In genomic region chr3:78594305-78594704, GRCm38 (mm10) we compare ENCODE assay signal across 16 mouse cellular contexts.
DNase-seq lines count a peak whose midpoint lies in the region; ATAC-seq lines count a peak whose summit lies in the region.
"Had no signal": no experiment of that assay in that cellular context is flagged by ENCODE, and none has a peak within 500 bp of the region (broad histone marks: within the 10 kb centered on the region; RNA-seq: fewer than 3 reads in every experiment).

No protein-coding gene starts in this region.

- no peak for DNase-seq in forebrain, embryonic 14.5 days (ENCODE audit: low spot score)
- DNase-seq in hindbrain, embryonic 11.5 days (ENCODE audit: low spot score) = no peak
- peak; percentile 10 for DNase-seq in embryonic facial prominence, embryonic 10.5 days (ENCODE audit: low spot score)
- no peak for DNase-seq in limb, embryonic 11.5 days (ENCODE audit: low spot score)
- DNase-seq in cerebellum, adult 11 months = no peak
- DNase-seq: cerebellum, adult 11-12 months; heart, postnatal 14 days; kidney, postnatal 14 days; left cerebral cortex, postnatal 4 days; lung, adult 2 months; right cerebral cortex, postnatal 4 days had no signal

- H3K9me3 ChIP-seq in forebrain, embryonic 14.5 days (replicated peaks; ENCODE audit: control insufficient read depth, low read length) = no peaks in the 10 kb centered on the region
- no peaks in the 10 kb centered on the region for H3K9me3 ChIP-seq in forebrain, embryonic 12.5 days
- H3K9me3 ChIP-seq in hindbrain, embryonic 11.5 days (ENCODE audit: control insufficient read depth, low read length) = no peaks in the 10 kb centered on the region
- no peaks in the 10 kb centered on the region for H3K9me3 ChIP-seq in hindbrain, embryonic 16.5 days (ENCODE audit: control insufficient read depth, low read length)
- H3K9me3 ChIP-seq in embryonic facial prominence, embryonic 10.5 days = no peaks in the 10 kb centered on the region
- no peaks in the 10 kb centered on the region for H3K9me3 ChIP-seq in limb, embryonic 11.5 days (ENCODE audit: control insufficient read depth, low read length)
- no peaks in the 10 kb centered on the region for H3K9me3 ChIP-seq in intestine, embryonic 15.5 days

- H3K4me1 ChIP-seq in forebrain, embryonic 14.5 days (ENCODE audit: control insufficient read depth, insufficient read depth, low read length) = no peaks in the 10 kb centered on the region; the same call in 1 of the 2 replicates
- peaks cover 7% of the 10 kb centered on the region; the same call in 1 of the 2 replicates for H3K4me1 ChIP-seq in forebrain, embryonic 12.5 days
- no peaks in the 10 kb centered on the region for H3K4me1 ChIP-seq in hindbrain, embryonic 11.5 days (replicated peaks; ENCODE audit: control insufficient read depth, insufficient read depth, low read length)
- H3K4me1 ChIP-seq in hindbrain, embryonic 16.5 days (ENCODE audit: control insufficient read depth, insufficient read depth, low read depth, low read length) = peaks cover 5% of the 10 kb centered on the region
- peaks cover 14% of the 10 kb centered on the region for H3K4me1 ChIP-seq in embryonic facial prominence, embryonic 10.5 days
- H3K4me1 ChIP-seq in limb, embryonic 11.5 days (ENCODE audit: control insufficient read depth, insufficient read depth, low read length) = no peaks in the 10 kb centered on the region
- H3K4me1 ChIP-seq in intestine, embryonic 15.5 days (replicated peaks) = no peaks in the 10 kb centered on the region

- WGBS in forebrain, embryonic 14.5 days = 83% methylated on average over 11 of the region's 11 CpGs
- WGBS in forebrain, embryonic 12.5 days = 77% methylated on average over 11 of the region's 11 CpGs
- WGBS in hindbrain, embryonic 11.5 days = 69% methylated on average over 11 of the region's 11 CpGs
- 62% methylated on average over 11 of the region's 11 CpGs for WGBS in hindbrain, embryonic 16.5 days
- WGBS in embryonic facial prominence, embryonic 10.5 days = 61% methylated on average over 11 of the region's 11 CpGs
- 53% methylated on average over 11 of the region's 11 CpGs for WGBS in limb, embryonic 11.5 days
- WGBS in intestine, embryonic 15.5 days = 73% methylated on average over 11 of the region's 11 CpGs

- H3K36me3 ChIP-seq in forebrain, embryonic 14.5 days (ENCODE audit: control insufficient read depth, insufficient read depth, low read length) = no peaks in the 10 kb centered on the region
- no peaks in the 10 kb centered on the region for H3K36me3 ChIP-seq in forebrain, embryonic 12.5 days (replicated peaks)
- no peaks in the 10 kb centered on the region for H3K36me3 ChIP-seq in hindbrain, embryonic 11.5 days (ENCODE audit: control insufficient read depth, insufficient read depth, low read length)
- no peaks in the 10 kb centered on the region for H3K36me3 ChIP-seq in hindbrain, embryonic 16.5 days (ENCODE audit: control insufficient read depth, insufficient read depth, low read length)
- no peaks in the 10 kb centered on the region for H3K36me3 ChIP-seq in embryonic facial prominence, embryonic 10.5 days (replicated peaks)
- H3K36me3 ChIP-seq in limb, embryonic 11.5 days (ENCODE audit: control insufficient read depth, insufficient read depth, low read length) = no peaks in the 10 kb centered on the region
- H3K36me3 ChIP-seq in intestine, embryonic 15.5 days = no peaks in the 10 kb centered on the region

- ATAC-seq in forebrain, embryonic 14.5 days = peak; percentile 34; the same call in 1 of the 2 replicates
- ATAC-seq in forebrain, embryonic 12.5 days (ENCODE audit: low FRiP score) = no peak
- ATAC-seq in hindbrain, embryonic 11.5 days (ENCODE audit: low FRiP score) = peak; percentile 43; the same call in 1 of the 2 replicates
- no peak for ATAC-seq in hindbrain, embryonic 16.5 days
- ATAC-seq in limb, embryonic 11.5 days (ENCODE audit: insufficient number of reproducible peaks, low FRiP score, low TSS enrichment, low read depth) = peak; percentile 33; the same call in 1 of the 2 replicates
- ATAC-seq in intestine, embryonic 15.5 days = no peak
- ATAC-seq: Patski had no signal

- H3K27ac ChIP-seq in forebrain, embryonic 14.5 days (ENCODE audit: low read depth, low read length) = no peak overlapping the region
- H3K27ac ChIP-seq in forebrain, embryonic 12.5 days = no peak overlapping the region
- H3K27ac ChIP-seq in hindbrain, embryonic 11.5 days (ENCODE audit: low read depth, low read length) = no peak overlapping the region
- no peak overlapping the region for H3K27ac ChIP-seq in hindbrain, embryonic 16.5 days (ENCODE audit: low read depth, low read length)
- H3K27ac ChIP-seq in embryonic facial prominence, embryonic 10.5 days (replicated peaks) = no peak overlapping the region
- no peak overlapping the region for H3K27ac ChIP-seq in limb, embryonic 11.5 days (replicated peaks; ENCODE audit: low read depth, low read length)
- H3K27ac ChIP-seq in intestine, embryonic 15.5 days = no peak overlapping the region

- no peaks in the 10 kb centered on the region for H3K27me3 ChIP-seq in forebrain, embryonic 14.5 days (replicated peaks; ENCODE audit: control insufficient read depth, insufficient read depth, low read length)
- no peaks in the 10 kb centered on the region for H3K27me3 ChIP-seq in forebrain, embryonic 12.5 days
- H3K27me3 ChIP-seq in hindbrain, embryonic 11.5 days (ENCODE audit: control insufficient read depth, insufficient read depth, low read length) = no peaks in the 10 kb centered on the region
- no peaks in the 10 kb centered on the region for H3K27me3 ChIP-seq in hindbrain, embryonic 16.5 days (replicated peaks; ENCODE audit: control insufficient read depth, insufficient read depth, low read length)
- H3K27me3 ChIP-seq in embryonic facial prominence, embryonic 10.5 days (replicated peaks; ENCODE audit: low read depth, poor library complexity, severe bottlenecking) = no peaks in the 10 kb centered on the region
- peaks cover 16% of the 10 kb centered on the region for H3K27me3 ChIP-seq in limb, embryonic 11.5 days (ENCODE audit: control insufficient read depth, insufficient read depth, low read length)
- H3K27me3 ChIP-seq in intestine, embryonic 15.5 days (replicated peaks) = no peaks in the 10 kb centered on the region

- H3K9ac ChIP-seq in forebrain, embryonic 14.5 days (ENCODE audit: low read length) = no peak overlapping the region
- no peak overlapping the region for H3K9ac ChIP-seq in forebrain, embryonic 12.5 days
- H3K9ac ChIP-seq in hindbrain, embryonic 11.5 days (ENCODE audit: low read depth, low read length) = no peak overlapping the region
- H3K9ac ChIP-seq in hindbrain, embryonic 16.5 days (ENCODE audit: low read depth, low read length) = no peak overlapping the region
- H3K9ac ChIP-seq in limb, embryonic 11.5 days (ENCODE audit: low read length) = no peak overlapping the region
- no peak overlapping the region for H3K9ac ChIP-seq in intestine, embryonic 15.5 days

- H3K4me2 ChIP-seq in forebrain, embryonic 14.5 days (ENCODE audit: low read length) = no peak overlapping the region
- no peak overlapping the region for H3K4me2 ChIP-seq in forebrain, embryonic 12.5 days
- no peak overlapping the region for H3K4me2 ChIP-seq in hindbrain, embryonic 11.5 days (replicated peaks; ENCODE audit: low read depth, low read length)
- H3K4me2 ChIP-seq in hindbrain, embryonic 16.5 days (ENCODE audit: low read length) = no peak overlapping the region
- no peak overlapping the region for H3K4me2 ChIP-seq in limb, embryonic 11.5 days (ENCODE audit: low read depth, severe bottlenecking)
- no peak overlapping the region for H3K4me2 ChIP-seq in intestine, embryonic 15.5 days (replicated peaks)

- no peak overlapping the region for H3K4me3 ChIP-seq in forebrain, embryonic 14.5 days (ENCODE audit: low read depth, low read length)
- no peak overlapping the region for H3K4me3 ChIP-seq in forebrain, embryonic 12.5 days (replicated peaks)
- no peak overlapping the region for H3K4me3 ChIP-seq in hindbrain, embryonic 11.5 days (ENCODE audit: low read depth, low read length)
- no peak overlapping the region for H3K4me3 ChIP-seq in hindbrain, embryonic 16.5 days (ENCODE audit: low read length)
- H3K4me3 ChIP-seq in embryonic facial prominence, embryonic 10.5 days = no peak overlapping the region
- no peak overlapping the region for H3K4me3 ChIP-seq in limb, embryonic 11.5 days (ENCODE audit: low read depth, low read length)
- no peak overlapping the region for H3K4me3 ChIP-seq in intestine, embryonic 15.5 days (replicated peaks)
- H3K4me3 ChIP-seq: myocyte had no signal

Comparison
In these comparisons a context has a peak if more than half of its experiments do, and no peak if none do; other contexts are left out.
1. ATAC-seq: peak in forebrain, embryonic 14.5 days (single experiment), hindbrain, embryonic 11.5 days (single experiment) and limb, embryonic 11.5 days (single experiment); none in forebrain, embryonic 12.5 days (single experiment), hindbrain, embryonic 16.5 days (single experiment) and intestine, embryonic 15.5 days (single experiment).